Mouse (Mus musculus): Measurements from ENCODE around the gene Slc4a1ap. TPM values are rescaled to one million over a fixed set of nuclear protein-coding genes. Genes with fewer than 3 reads are reported as not detected.
"Not testable (repeated sequence)": the region's sequence is repeated elsewhere in the genome, so short reads cannot be mapped to it uniquely, and the experiment has no call there.

Slc4a1ap gene
- polyA plus RNA-seq, 1 experiment from 2014 or later, result 36.2 TPM

DNA sequence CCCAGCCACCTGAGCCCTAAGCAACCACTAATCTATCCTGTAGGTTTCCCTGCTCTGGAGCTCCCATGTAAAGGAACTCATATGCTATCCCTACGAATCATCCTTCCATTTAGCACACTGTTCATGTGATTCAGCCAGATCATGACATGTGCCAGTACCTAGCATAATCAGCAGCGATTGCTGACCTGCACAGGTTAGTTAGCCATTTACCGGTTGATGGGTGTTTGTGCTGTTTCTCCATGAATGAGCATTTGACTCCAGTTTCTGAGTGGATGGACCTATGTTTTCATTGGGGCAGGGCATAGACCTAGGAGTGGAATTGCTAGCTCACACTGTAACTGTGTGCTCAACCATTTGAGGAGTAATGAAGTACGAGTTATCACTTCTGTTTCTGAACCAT is 58.7 kb downstream of the Slc4a1ap start:
- 98% methylated on average over 4 of the region's 4 CpGs for WGBS (ENCODE audit: missing documents)
- Histone ChIP-seq H3K36me3 (ENCODE audit: inconsistent target) (no peaks in the 10 kb centered on the region), H3K79me2 (ENCODE audit: inconsistent target) (no peaks in the 10 kb centered on the region), H3K4me3 (ENCODE audit: inconsistent target) (no peak overlapping the region), H3K27ac (no peak overlapping the region)

- H3K79me2 ChIP-seq (ENCODE audit: inconsistent target), result no peaks in the 10 kb centered on the region
- no peaks in the 10 kb centered on the region for H3K36me3 ChIP-seq (ENCODE audit: inconsistent target)
- no peak overlapping the region for H3K27ac ChIP-seq
- H3K4me3 ChIP-seq (ENCODE audit: inconsistent target), result no peak overlapping the region
- 95% methylated on average over 2 of the region's 2 CpGs for WGBS (ENCODE audit: missing documents)
Observed at GRCm38 (mm10) chr5:31588016-31588415, 61.2 kb downstream of the Slc4a1ap start.

DNA sequence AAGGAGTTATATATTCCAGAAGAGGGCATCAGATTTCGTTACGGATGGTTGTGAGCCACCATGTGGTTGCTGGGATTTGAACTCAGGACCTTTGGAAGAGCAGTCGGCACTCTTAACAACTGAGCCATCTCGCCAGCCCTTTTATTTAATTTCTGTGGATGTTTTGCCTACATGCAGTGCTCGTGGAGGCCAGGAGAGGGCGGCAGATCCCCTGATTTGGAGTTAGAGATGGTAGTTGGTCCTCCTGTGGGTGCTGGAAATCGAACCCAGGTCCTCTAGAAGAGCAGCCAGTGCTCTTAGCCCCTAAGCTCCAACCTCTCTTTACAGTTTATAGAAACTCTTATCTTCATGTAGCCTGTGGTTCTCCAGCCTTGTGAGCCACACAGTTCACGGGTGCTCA is 61.9 kb downstream of the Slc4a1ap start:
- H3K79me2 ChIP-seq (ENCODE audit: inconsistent target); H3K27ac ChIP-seq; H3K36me3 ChIP-seq (ENCODE audit: inconsistent target); H3K4me3 ChIP-seq (ENCODE audit: inconsistent target): not testable (repeated sequence)
- 84% methylated on average over 6 of the region's 8 CpGs for WGBS (ENCODE audit: missing documents)

- no peaks in the 10 kb centered on the region for H3K36me3 ChIP-seq (ENCODE audit: inconsistent target)
- no peak overlapping the region for H3K4me3 ChIP-seq (ENCODE audit: inconsistent target)
- 94% methylated on average over 14 of the region's 14 CpGs for WGBS (ENCODE audit: missing documents)
- H3K79me2 ChIP-seq (ENCODE audit: inconsistent target), result no peaks in the 10 kb centered on the region
- no peak overlapping the region for H3K27ac ChIP-seq
Observed at GRCm38 (mm10) chr5:31589711-31590319, 63.0 kb downstream of the Slc4a1ap start.

- WGBS (ENCODE audit: missing documents), result 93% methylated on average over 7 of the region's 7 CpGs
- H3K36me3 ChIP-seq (ENCODE audit: inconsistent target), result no peaks in the 10 kb centered on the region
- no peak overlapping the region for H3K27ac ChIP-seq
- H3K4me3 ChIP-seq (ENCODE audit: inconsistent target), result no peak overlapping the region
- H3K79me2 ChIP-seq (ENCODE audit: inconsistent target), result no peaks in the 10 kb centered on the region
Observed at GRCm38 (mm10) chr5:31591122-31591521, 64.3 kb downstream of the Slc4a1ap start.

GRCm38 (mm10) chr5:31595868-31596267 is 69.1 kb downstream of the Slc4a1ap start:
- Histone ChIP-seq H3K4me3 (ENCODE audit: inconsistent target) (no peak overlapping the region), H3K79me2 (ENCODE audit: inconsistent target) (no peaks in the 10 kb centered on the region), H3K27ac (0 out of 2 replicates have a peak overlapping the region, but pooled peaks have one; percentile 9), H3K36me3 (ENCODE audit: inconsistent target) (no peaks in the 10 kb centered on the region)
- 95% methylated on average over 4 of the region's 4 CpGs for WGBS (ENCODE audit: missing documents)

DNA sequence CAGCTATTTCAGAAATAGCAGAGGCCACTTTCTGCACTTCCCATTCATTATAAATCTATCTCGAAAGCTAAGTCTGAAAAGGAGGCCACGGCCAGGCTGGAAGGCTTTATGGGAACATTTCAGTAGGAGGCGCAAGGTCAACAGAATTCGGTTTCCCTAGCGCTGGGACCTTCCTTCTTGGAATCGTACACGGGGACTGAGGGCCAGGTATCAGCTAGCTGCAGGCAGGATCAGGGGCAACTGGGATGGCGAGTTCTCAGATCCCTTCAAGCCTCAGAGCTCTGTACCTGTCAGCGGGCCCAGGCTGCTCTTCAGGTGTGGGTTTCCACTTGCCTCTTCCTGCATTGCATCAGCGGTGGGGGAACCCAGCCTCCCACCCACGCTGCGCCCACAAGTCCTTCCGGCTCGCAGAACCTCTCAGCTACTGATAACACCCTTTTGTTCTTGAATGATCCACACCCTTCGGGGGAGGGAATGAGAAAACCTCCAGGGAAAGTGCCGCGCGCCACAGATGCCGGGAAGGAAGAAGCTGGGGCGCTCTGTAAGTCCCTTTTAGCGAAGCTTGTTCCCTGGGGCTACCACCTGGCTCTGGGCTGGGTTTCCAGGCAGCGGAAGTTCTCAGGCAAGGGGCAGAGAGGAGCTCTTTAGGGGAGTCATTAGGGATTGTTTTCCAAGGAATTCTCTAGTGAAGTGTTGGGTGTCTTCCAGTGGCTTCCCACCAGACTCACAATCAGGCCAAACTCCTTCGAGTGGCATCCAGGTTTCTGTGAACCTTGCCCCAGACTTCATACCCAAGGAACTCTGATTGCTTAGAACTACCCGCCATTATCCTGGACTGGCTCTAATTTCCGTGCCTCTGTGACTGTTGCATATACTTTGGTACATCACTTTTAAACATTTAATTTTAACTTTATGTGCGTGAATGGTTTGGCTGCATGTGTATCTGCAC is 70.0 kb downstream of the Slc4a1ap start, which contains the start of gene Mrpl33:
Gene Mrpl33 (plus strand): TSS at position 455 of the 949 bp plus-strand sequence.
- no peaks in the 10 kb centered on the region for H3K36me3 ChIP-seq (ENCODE audit: inconsistent target)
- H3K79me2 ChIP-seq (ENCODE audit: inconsistent target), result no peaks in the 10 kb centered on the region
- 0 out of 2 replicates have a peak within 1 kb of the TSS, but pooled peaks have one; percentile 9 for H3K27ac ChIP-seq
- H3K4me3 ChIP-seq (ENCODE audit: inconsistent target), result peak within 1 kb of the TSS; percentile 16; the same call in 1 of the 2 replicates
- WGBS (ENCODE audit: missing documents), result 23% methylated on average over 26 of the region's 26 CpGs

DNA sequence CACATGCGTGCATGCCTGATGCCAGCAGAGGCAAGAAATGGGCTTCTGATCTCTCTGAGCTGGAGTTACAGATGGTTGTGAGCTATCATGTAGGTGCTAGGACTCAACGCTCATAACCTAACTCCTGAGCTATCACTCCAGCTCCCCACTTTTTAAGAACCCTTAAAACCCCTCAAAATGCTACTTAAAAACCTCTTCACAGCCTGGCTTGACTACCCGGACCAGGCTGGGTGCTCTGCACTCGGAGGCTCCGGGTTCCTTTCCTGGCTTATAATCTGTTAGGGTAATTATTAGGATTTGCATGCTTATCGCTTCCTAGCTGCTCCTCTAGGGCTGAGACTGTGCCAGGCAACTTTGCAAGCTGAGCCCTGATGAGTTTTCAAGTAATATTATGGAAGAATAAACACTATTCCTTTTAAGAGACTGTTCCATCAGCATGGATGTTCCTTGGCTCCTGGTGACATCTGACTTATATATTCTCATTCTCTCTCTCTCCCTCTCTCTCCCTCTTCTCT is 70.7 kb downstream of the Slc4a1ap start:
- Histone ChIP-seq H3K27ac (no peak overlapping the region), H3K36me3 (ENCODE audit: inconsistent target) (no peaks in the 10 kb centered on the region), H3K79me2 (ENCODE audit: inconsistent target) (no peaks in the 10 kb centered on the region), H3K4me3 (ENCODE audit: inconsistent target) (no peak overlapping the region)
- WGBS (ENCODE audit: missing documents), result 93% methylated on average over 6 of the region's 6 CpGs

DNA sequence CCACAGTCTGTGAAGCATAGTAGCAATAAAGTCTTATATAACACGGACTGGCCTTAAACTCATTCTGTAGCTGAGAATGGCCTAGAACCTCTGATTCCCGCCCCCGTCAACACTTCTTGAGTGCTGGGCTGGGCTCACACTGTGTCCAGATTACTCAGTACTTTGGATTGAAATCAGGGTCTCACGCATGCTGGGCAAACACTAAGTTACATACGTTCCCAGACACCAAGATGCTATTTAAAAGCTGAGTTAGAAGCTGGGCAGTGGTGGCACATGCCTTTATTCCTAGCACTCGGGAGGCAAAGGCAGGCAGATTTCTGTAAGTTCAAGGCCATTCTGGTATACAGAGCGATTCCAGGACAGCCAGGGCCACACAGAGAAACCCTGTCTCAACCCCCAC is 71.3 kb downstream of the Slc4a1ap start:
- WGBS (ENCODE audit: missing documents), result 87% methylated on average over 7 of the region's 7 CpGs
- no peaks in the 10 kb centered on the region for H3K79me2 ChIP-seq (ENCODE audit: inconsistent target)
- H3K4me3 ChIP-seq (ENCODE audit: inconsistent target), result no peak overlapping the region
- H3K36me3 ChIP-seq (ENCODE audit: inconsistent target), result no peaks in the 10 kb centered on the region
- no peak overlapping the region for H3K27ac ChIP-seq

DNA sequence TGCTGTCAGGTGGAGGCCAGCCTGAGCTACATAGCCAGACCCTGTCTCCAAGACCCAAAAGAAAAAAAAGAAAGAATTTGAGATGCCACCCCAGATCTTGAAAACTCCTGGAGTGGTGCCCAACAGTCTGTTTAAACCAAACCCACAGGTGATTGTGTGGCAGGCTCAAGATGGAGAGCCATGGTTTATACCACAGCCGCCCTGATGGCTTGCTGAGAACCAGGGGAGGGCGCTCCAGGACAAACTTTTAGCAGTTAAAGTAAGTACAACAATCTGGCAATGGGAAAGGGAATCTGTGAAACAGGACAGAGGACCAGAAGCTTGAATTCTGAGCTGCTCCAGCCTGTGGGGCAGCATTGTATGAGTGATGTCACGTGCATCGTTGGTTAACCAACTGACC is 71.8 kb downstream of the Slc4a1ap start:
- H3K27ac ChIP-seq, result no peak overlapping the region
- WGBS (ENCODE audit: missing documents), result 81% methylated on average over 4 of the region's 4 CpGs
- H3K36me3 ChIP-seq (ENCODE audit: inconsistent target), result no peaks in the 10 kb centered on the region
- H3K79me2 ChIP-seq (ENCODE audit: inconsistent target), result no peaks in the 10 kb centered on the region
- H3K4me3 ChIP-seq (ENCODE audit: inconsistent target), result no peak overlapping the region

GRCm38 (mm10) chr5:31599161-31599560 is 72.4 kb downstream of the Slc4a1ap start:
- Histone ChIP-seq H3K36me3 (ENCODE audit: inconsistent target) (no peaks in the 10 kb centered on the region), H3K27ac (no peak overlapping the region), H3K79me2 (ENCODE audit: inconsistent target) (no peaks in the 10 kb centered on the region), H3K4me3 (ENCODE audit: inconsistent target) (no peak overlapping the region)
- WGBS (ENCODE audit: missing documents), result 82% methylated on average over 2 of the region's 2 CpGs

DNA sequence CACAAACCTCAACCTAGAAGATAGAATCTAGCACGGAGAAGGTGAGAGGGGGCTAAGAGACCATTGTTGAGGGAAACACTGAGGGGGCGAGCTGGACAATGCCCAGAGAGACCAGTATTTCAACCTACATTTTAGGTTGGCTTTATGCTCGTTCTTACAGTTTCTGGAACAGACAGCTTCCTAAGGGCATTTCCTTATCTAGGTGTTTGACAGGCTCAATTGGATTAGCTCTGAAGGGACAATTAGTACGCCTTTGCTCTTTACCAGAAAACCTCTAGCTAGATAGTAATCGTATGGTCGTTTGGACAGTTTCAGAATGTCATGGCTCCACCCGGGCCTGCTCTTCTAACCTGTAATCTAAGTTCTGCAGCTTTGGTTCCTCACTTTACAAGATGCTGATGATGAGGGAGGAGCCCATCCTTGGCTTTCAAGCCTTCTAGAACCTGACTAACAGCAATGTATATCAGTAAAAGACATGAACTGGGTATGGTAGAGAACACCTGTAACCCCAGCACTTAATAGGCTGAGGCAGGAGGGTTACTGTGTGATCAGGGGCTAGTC is 74.4 kb downstream of the Slc4a1ap start:
- no peaks in the 10 kb centered on the region for H3K36me3 ChIP-seq (ENCODE audit: inconsistent target)
- H3K27ac ChIP-seq, result no peak overlapping the region
- H3K4me3 ChIP-seq (ENCODE audit: inconsistent target), result no peak overlapping the region
- no peaks in the 10 kb centered on the region for H3K79me2 ChIP-seq (ENCODE audit: inconsistent target)
- 91% methylated on average over 7 of the region's 7 CpGs for WGBS (ENCODE audit: missing documents)

- 0% methylated on average over 1 of the region's 1 CpGs for WGBS (ENCODE audit: missing documents)
- Histone ChIP-seq H3K36me3 (ENCODE audit: inconsistent target) (no peaks in the 10 kb centered on the region), H3K79me2 (ENCODE audit: inconsistent target) (no peaks in the 10 kb centered on the region), H3K4me3 (ENCODE audit: inconsistent target) (no peak overlapping the region), H3K27ac (peak overlapping the region; percentile 87)
Observed at GRCm38 (mm10) chr5:31602377-31602776, 75.6 kb downstream of the Slc4a1ap start.

GRCm38 (mm10) chr5:31603766-31604165 is 77.0 kb downstream of the Slc4a1ap start:
- no peak overlapping the region for H3K27ac ChIP-seq
- H3K36me3 ChIP-seq (ENCODE audit: inconsistent target), result no peaks in the 10 kb centered on the region
- H3K4me3 ChIP-seq (ENCODE audit: inconsistent target), result no peak overlapping the region
- WGBS (ENCODE audit: missing documents), result 94% methylated on average over 6 of the region's 6 CpGs
- H3K79me2 ChIP-seq (ENCODE audit: inconsistent target), result no peaks in the 10 kb centered on the region

DNA sequence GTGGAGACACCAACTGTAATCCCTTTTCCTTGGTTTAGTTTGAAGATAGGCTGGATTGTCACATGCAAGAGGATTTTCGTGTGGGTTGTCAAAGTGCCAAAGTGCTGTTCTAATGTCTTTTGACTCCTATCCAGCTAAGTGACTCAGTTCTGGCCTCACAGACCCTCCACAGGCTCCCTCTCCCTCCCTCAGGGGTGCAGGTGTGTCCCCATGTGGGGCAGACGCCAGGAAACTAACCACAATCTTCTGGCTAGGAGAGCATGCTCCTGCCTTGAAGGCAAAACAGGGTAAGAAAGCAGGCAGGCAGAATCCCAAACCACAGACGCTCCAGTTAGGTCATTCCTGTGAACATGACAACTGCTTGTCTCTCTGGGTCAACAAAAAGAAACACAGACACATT is 79.4 kb downstream of the Slc4a1ap start:
- 52% methylated on average over 3 of the region's 3 CpGs for WGBS (ENCODE audit: missing documents)
- no peaks in the 10 kb centered on the region for H3K79me2 ChIP-seq (ENCODE audit: inconsistent target)
- H3K4me3 ChIP-seq (ENCODE audit: inconsistent target), result no peak overlapping the region
- H3K36me3 ChIP-seq (ENCODE audit: inconsistent target), result no peaks in the 10 kb centered on the region
- no peak overlapping the region for H3K27ac ChIP-seq
